Mouse (Mus musculus): ENCODE measurements at regions not wholly inside any gene's neighbourhood (a gene's known extent, or its start where the extent isn't known, plus 50 kb on each side); places are given as distances from the start of the nearest gene placed in this dataset.
A peak's percentile ranks its signal among the peaks of the same experiment; 100 is the strongest.

GRCm38 (mm10) chr16:29706996-29707395 lies 127.9 kb downstream of the Opa1 start:
- intact Hi-C loops (cut with DNase I): no loop called here
- no peak for DNase-seq

DNA sequence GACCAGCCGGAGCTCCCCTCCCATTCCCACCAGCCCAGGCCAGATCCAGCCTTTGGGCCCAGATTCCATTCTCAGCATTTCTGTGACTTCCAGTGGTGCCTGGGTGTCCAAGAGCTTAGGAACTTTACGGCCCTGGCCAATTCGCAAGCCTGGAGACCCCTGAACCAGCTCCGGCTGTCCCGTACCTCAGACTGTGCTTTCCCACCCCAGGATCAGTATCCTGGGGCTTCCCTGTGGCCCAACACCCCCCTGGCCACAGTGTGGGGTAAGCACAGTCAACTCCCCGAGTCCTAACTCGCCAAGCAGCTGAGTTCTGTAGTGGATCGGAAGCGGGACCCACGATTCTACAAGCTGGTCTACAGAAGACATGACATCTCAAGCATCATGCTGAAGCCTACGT lies 128.5 kb downstream of the Opa1 start:
- no peak for DNase-seq
- intact Hi-C loops (cut with DNase I): no loop called here

DNA sequence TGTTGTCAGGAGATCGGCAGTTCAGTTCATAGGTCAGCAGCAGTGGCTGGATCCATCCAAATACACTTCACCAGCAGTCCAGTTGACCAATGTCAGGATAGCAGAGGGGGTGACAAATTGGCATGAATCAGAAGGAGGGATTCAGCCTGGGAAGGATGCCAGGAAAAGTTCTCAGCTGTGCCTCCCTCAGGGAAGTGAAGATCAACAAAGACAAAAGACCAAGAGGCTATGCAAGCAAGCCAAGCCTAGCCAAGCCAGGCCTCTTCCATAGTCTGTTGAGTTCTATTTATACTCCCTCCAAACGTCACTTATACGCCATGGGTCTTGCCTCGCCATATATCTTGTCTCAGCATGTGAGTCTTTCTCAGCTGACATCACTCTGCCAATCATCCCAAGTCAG lies 129.9 kb downstream of the Opa1 start:
- no peak for DNase-seq

DNA sequence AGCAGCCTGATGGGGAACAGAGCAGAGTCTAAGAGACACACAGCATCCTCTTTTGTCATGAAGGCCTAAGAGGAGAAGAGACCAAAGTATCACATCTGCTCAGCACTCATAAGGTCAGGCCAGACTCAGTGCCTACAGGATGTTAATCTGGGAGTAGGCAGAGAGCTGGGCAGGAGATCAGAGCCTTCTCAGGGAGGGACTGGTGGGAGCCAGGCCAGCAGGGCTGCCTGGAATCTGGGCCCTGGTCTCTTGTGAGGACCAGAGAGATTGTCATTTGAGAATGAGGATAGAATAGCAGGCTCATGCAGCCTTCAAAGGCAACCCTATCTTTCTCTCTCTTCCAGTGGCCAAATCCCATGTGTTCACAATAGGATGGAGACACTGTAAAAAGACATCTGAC lies 132.3 kb downstream of the Opa1 start:
- DNase-seq: no peak
- intact Hi-C loops (cut with DNase I): no loop called here

More for the DNA sequence above, 129.9 kb downstream of the Opa1 start:
- intact Hi-C loops (cut with DNase I): no loop called here

- intact Hi-C loops (cut with DNase I): no loop called here
Observed at GRCm38 (mm10) chr16:29711912-29712681, 133.0 kb downstream of the Opa1 start.

GRCm38 (mm10) chr16:29714612-29715127 lies 135.5 kb downstream of the Opa1 start:
- peak; percentile 71 to 72 for DNase-seq
- intact Hi-C loops (cut with DNase I): no loop called here

More at GRCm38 (mm10) chr16:29711912-29712681, 133.0 kb downstream of the Opa1 start:
- peak; percentile 44 to 60 for DNase-seq

- intact Hi-C loops (cut with DNase I): no loop called here
- DNase-seq: no peak
Observed at GRCm38 (mm10) chr16:29718965-29719364, 139.8 kb downstream of the Opa1 start.

DNA sequence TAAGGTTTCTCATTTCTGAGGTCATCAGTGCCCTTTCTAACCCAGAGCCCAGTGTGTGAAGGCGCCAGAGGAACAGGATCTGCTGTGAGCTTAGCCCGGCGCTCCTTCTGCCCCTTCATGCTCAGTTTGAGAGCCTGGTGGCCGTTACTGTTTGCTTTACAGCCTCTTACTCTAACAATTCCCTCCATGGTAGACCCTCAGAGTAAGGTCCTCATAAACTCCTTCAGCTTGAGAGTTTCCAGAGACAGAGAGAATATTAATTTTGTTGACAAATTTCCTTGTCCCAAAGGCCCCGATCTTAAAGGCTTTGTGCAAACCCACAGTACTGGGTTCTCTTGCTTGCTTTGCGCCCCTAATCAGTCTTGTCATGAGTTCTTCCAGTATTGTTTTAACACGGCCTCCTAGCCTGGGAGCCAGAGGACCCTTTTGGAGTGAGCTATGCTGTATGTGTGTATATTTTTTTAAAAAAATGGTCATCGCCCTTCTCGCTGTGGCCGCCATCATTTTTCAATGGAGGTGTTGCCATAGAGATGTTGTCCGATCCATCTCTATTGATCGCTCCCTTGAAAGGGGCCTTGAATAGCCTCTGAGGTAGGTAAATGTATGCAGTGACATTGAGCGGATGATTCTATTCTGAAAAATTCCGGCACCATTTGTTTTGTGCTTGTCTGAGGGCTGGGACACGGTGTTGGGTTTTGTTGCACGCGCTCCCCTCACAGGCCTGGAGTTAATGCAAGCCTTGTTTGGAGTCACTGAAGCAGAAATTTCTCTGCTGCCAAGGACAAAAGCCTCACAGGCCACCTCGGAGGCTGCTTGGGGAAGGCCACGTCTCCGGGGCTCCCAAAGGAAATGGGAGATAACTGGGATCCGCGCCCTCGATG lies 140.7 kb downstream of the Opa1 start:
- intact Hi-C loops (cut with DNase I): no loop called here
- no peak for DNase-seq

DNA sequence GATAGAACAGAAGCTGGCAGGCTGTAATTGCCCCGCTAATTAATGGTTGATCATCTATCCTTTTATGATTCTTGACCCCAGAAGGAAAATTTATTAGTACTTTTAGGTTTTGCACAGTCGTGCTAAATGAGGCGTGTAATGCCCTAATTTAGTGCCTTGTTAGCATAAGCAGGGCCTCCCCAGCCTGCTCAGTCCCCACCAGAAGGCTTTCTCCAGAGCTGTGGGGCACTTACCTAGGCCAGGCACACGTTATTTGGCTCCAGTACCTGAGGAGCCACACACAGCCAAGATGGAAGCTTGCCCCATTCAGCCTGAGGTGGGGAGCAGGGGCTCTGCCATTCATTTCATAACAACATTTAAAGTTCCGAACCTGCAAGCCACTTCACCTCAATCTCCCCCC lies 146.0 kb downstream of the Opa1 start:
- intact Hi-C loops (cut with DNase I): loop anchor here (5.0 kb wide), 1 partner anchor 98 kb away; no protein-coding TSS in a partner anchor
- no peak for DNase-seq

DNA sequence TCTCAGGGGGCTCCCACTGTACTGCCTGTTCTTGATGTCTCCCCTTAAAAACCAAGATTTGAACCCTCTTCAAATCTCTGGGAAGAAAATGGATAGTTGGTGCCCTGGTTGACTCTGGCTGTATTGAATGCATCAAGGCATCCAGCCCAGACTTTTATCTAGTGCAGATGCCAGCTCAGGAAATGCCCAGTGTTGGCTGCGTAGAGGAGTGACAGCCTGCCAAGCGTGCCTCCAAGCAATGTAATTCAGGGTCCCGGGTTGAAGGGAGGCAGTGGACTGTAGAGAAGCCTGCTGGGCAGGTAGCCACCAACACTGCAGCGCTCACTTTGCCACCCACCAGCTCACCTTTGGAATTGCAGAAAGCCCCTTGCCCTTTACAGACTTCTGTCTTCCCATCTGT lies 146.4 kb downstream of the Opa1 start:
- intact Hi-C loops (cut with DNase I): loop anchor here (5.0 kb wide), 1 partner anchor 98 kb away; no protein-coding TSS in a partner anchor
- DNase-seq: peak in 1 of 2 experiments; percentile 26

GRCm38 (mm10) chr16:29727397-29727796 lies 148.3 kb downstream of the Opa1 start:
- intact Hi-C loops (cut with DNase I): loop anchor here (5.0 kb wide), 1 partner anchor 100 kb away; no protein-coding TSS in a partner anchor
- DNase-seq: no peak

GRCm38 (mm10) chr16:29728769-29729481 lies 149.8 kb downstream of the Opa1 start:
- intact Hi-C loops (cut with DNase I): loop anchor here (1.0 to 5.0 kb wide), 2 partner anchors 102 to 507 kb away; no protein-coding TSS in a partner anchor
- peak; percentile 88 to 92 for DNase-seq

DNA sequence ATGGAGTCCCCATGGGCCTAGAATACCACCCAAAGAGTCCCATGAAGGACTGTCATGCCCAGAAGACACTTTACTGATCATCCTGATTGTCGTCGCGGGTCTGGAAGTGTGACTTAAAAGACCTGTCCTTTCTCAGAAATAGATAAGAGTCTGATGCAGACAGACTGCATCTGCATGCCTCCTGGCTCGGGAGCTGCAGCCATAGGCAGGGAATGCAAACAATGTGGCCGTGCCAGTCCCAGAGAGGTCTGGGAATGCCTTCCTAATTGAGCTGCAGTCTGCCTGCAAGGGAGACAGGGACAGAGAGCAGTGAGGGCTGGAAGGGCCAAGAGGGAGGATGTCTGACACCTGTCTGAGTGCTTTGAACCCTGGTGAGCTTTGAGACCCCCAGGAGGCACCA lies 150.9 kb downstream of the Opa1 start:
- intact Hi-C loops (cut with DNase I): loop anchor here (5.0 kb wide), 1 partner anchor 217 kb away; no protein-coding TSS in a partner anchor

DNA sequence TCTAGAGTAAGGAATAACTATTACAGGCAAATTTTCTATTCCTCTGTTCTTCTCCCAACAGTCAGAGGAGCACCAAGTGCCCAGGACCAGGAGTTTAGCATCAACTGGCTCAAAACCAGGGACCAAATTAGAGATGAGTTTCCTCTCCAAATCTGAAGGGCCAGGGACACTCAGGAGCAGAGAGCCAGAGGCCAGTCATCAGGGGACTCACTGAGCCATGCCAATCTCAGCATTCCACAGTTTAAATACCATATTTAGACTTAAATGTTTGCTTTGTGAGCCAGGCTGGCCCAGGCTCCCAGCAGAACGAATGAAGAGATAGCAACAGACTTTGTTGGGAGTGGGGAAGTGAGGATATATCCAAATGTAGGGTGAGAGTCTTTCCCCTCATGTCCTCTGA lies 153.8 kb downstream of the Opa1 start:
- intact Hi-C loops (cut with DNase I): loop anchor here (5.0 kb wide), 1 partner anchor 214 kb away; no protein-coding TSS in a partner anchor
- no peak for DNase-seq

More for the DNA sequence above, 150.9 kb downstream of the Opa1 start:
- no peak for DNase-seq

GRCm38 (mm10) chr16:29733847-29734246 lies 154.7 kb downstream of the Opa1 start:
- intact Hi-C loops (cut with DNase I): loop anchor here (1.0 to 5.0 kb wide), 6 partner anchors 79 to 502 kb away; no protein-coding TSS in a partner anchor
- DNase-seq: no peak

DNA sequence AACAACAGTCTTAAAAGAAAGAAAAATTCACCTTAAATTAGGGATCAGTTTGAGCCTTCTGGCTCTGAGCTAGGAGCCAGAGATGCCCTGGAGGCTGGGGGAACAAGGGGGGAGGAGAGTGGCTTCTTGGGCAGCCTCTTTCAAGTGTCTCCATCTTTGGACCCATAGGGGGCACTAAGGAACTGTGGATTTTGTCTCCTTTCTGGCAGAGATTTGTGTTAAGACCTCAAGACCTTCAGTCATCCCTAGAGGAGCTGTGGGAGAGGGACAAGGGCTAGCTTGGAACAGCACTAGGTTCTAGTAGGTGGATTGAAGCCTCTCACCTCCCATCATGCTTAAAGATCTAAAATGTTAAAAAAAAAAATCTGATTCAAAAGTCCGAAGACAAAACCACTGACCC lies 155.2 kb downstream of the Opa1 start:
- intact Hi-C loops (cut with DNase I): loop anchor here (1.0 to 5.0 kb wide), 6 partner anchors 78 to 502 kb away; no protein-coding TSS in a partner anchor
- peak in 1 of 2 experiments; percentile 48 for DNase-seq

DNA sequence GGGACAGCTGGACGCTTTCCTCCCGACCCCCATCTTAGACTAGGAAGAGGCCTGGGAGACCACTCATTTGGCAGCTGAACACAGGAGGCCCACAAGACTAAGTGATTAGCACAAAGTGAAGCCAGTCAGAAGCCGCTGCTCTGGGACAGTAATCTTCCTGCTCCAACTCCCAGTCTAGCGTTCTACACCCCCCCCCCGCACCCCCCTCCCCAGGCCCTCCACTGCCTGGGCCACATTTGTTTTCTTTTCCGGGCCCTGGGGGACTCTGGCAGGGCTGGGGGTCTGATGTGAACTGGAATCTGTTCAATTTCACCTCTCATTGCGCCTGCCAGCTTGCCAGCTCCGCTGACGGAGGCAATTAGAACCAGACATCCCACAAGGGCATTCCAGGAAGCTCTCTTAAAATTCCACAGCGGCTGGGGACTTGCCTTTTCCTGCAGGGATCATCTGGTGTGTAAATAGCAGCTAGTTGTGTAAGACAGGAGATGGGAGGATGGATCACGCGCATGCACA lies 155.7 kb downstream of the Opa1 start:
- intact Hi-C loops (cut with DNase I): loop anchor here (1.0 to 5.0 kb wide), 6 partner anchors 78 to 502 kb away; no protein-coding TSS in a partner anchor
- DNase-seq: peak; percentile 47 to 70

- DNase-seq: peak in 1 of 2 experiments; percentile 44
- intact Hi-C loops (cut with DNase I): loop anchor here (2.0 kb wide), 2 partner anchors 77 to 273 kb away; no protein-coding TSS in a partner anchor
Observed at GRCm38 (mm10) chr16:29735371-29736008, 156.4 kb downstream of the Opa1 start.

DNA sequence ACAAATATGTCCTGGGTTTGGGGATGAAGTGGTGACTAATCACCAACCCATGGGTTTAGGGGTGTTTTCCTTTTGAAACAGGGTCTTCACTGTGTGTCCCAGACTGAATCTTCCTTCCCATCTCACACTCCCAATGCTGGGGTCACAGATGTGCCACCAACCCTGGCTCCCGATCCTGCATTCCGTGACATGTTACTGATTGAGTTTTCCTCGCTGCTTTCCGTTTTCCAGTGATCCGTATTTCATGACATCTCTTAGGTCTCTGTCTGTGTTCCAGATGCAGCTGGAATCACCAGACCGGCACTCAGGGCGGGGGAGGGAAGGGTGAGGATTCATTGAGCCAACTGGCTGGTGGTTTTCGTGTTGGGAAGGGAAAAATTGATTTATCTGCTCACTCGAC lies 157.1 kb downstream of the Opa1 start:
- no peak for DNase-seq
- intact Hi-C loops (cut with DNase I): no loop called here

Data from heart, postnatal 36 days (tissue).